Mouse (Mus musculus) cerebellum, postnatal 36 days (tissue): ENCODE measurements around the gene Fam117b.

Experiments used
- DNase-seq, 2 experiments: peaks; one replicate each; pipeline ENCODE4 v3.0.0; 2021 to 2022; ENCODE audit warnings: mixed read lengths in 2 of 2

The Fam117b gene

DNA sequence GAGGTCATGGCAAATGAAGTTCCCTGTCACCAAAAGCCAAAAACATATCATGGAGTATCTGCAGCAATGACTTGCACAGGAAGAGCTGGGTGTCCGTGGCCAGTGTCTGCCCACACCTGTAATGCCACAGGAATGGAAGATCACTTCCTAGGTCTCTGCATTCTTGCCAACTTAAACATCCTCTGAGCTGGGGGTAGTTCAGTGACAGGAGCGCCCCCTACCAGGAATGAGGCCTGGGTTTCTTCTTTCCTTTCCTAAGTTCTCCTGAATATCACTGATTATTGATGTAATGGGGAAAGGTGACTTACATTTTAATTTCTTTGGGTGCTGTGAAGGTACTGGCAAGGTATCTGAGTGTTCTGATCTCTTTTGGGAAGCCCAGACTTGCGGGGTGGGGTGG is 82.8 kb downstream of the Fam117b start:
- DNase-seq = no peak

DNA sequence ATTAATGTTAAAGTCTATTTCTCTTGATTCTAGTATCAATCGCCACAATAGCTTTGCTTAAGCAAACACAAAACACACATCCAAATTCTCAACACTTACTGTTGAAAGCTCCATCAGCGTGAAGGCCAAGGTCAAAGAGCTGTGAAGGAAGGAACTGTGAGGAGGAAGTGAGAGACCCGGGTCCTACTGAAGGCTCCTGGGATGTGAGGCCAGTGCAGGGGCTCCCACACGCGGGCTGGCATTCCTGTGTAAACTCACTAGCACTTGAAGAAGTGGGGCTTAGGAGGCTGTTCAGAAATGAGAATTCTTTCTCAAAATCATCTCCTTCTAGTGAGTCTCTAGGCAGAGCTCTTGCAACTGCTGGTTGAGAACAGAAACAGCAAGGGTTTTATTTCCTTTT is 84.5 kb downstream of the Fam117b start:
- DNase-seq = no peak

DNA sequence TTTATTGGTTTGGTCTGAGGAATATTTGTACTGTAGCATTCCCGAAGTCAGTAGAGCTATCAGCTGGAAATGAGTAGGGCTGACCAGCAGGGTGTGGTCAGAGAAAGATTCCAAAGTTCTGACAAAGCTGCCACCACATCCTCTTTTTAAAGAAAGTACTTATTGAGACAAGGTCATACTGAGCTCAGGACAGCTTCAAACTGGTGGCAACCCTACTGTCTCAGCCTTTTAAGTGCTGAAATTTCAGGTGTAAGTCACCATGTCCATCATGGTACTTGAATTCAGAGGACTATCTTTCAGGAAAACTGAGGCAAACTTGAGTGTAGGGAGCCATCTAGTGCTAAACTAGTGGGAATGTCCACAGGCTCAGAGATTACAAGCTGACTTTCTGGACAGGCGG is 87.5 kb downstream of the Fam117b start:
- DNase-seq = no peak

DNA sequence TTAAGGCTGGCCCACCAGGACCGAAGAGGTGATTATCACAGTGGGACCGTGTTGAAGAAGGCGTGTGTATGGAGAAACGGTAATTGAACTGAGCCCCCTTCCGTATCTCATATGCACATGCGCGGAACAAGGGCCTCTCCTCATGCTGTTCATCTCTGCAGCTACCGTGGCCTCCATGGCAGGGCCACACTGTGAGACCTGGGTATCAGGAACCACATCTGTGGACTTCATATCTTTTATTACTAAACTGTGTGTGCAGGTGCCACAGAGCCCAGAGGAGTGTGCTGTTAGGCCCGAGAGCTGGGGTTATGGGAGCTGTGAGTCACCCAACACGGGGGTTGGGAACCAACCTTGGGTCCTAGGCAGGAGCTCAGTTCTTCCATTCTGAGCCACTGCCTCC is 94.5 kb downstream of the Fam117b start:
- no peak for DNase-seq

DNA sequence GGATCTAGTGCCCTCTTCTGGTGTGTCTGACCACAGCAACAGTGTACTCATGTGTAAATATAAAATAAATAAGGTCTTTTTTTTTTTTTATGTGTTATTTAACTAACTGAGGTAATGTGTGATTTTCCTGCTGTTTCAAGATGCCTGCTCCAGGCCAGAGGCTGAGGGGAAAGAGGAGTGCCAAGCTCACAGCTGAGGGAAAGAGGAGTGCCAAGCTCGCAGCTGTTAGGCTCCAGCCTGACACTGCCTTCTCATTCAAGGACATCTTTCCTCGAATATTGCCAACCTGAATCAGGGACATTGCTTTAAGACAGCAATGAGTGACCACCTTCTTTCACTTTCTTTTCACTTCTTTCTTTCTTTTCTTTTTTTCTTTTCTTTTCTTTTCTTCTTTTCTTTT is 95.9 kb downstream of the Fam117b start:
- no peak for DNase-seq

DNA sequence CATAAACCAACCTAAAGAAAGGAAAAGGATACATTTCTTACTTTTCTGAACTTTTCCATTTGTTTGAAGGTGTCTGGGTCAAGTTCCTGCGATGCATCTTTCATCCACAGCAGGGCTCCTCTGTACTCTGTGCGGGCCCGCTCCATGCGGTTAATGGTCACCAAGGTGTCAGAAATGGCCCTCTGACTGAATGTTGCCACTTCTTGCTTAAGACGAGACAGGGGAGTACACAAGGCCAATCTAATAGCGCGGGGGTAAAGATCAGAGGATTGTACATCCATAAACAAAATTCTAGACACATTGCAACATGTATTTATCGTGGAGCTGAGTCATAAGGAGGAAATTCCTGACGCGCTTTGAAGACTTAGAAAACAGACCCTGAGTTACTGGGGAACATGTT is 101.0 kb downstream of the Fam117b start:
- DNase-seq = no peak

DNA sequence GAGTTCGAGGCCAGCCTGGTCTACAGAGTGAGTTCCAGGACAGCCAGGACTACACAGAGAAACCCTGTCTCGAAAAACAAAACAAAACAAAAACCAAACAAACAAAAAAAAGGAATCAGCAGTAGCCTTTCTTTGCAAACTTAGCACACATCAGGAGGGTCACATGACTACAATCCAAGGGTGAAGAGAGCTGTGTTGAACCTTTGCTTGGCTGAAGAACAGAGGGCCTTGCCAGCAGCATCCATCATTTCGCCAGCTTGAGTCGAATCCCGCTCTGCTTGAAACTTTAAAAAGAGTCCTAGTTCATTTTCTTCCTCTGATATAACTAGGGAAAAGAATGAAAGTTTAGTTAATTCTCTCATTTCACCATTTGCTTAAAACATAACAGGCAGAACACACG is 102.7 kb downstream of the Fam117b start:
- no peak for DNase-seq

DNA sequence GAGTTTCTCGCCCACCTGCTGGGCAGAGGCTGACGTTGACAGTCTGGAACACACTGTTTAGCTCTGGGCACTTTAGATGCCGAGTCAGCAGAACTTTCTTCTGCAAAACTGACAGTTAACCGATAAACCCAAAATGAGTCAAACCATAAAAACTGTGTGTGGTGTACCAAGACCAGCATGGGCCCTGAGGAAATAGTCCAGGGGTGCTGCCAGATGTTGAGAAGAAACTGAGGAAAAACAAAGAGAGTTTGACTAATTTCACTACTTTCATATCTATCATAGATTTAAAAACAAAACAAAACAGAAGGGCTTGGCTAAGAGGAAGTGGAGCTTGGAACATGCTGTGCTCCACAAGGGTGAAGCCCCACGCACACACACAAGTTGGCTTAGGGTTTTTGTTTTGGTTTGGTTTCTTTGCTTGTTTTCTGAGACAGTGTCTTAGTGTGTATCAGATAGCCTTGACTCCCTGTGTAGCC is 103.4 kb downstream of the Fam117b start:
- no peak for DNase-seq

DNA sequence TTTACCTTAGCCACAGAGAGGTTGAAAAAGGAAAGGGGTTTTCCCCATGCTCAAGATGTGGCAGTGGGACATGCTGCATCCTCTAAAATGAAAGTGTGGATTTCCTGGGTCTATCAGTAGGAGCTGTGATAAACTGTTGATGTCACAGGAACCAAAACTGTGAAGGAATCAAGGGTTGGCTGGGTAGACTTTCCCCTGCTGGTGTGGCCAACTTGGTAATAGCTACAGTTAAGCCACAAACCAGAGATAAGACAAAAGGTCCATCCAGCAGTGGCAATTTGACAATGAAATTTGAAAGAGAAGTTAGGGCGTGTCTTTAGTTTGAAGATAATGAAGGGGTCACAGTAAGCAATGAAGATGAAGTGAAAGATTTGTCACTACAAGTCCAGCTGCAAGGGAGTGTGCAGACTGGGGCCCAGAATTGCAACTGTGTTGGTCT is 104.2 kb downstream of the Fam117b start:
- no peak for DNase-seq
